Mouse (Mus musculus) heart, embryonic 15.5 days (tissue): ENCODE measurements around the gene Zbtb6. TPM values are rescaled to one million over a fixed set of nuclear protein-coding genes. Genes with fewer than 3 reads are reported as not detected.

Experiments
- ATAC-seq: fragments of 200-750 bp; cut with Nextera tagmentation; replicated peaks from 2 replicates; pipeline ENCODE4 v1.8.0; 2017; ENCODE audit warnings: low read depth, moderate TSS enrichment; ENCODE audit not compliant: insufficient number of reproducible peaks, insufficient read depth, low FRiP score
- H3K27ac ChIP-seq: fragments of 300-500 bp; sonication (generic); 2 replicates; pipeline ENCODE4 v1.5.1; 2015; ENCODE audit warnings: mild to moderate bottlenecking, inconsistent platforms
- H3K27me3 ChIP-seq: fragments of 300-500 bp; sonication (generic); 2 replicates; pipeline ENCODE4 v1.6.1; 2015; ENCODE audit warnings: inconsistent platforms
- H3K36me3 ChIP-seq: fragments of 300-500 bp; sonication (generic); 2 replicates; pipeline ENCODE4 v1.6.1; 2015; ENCODE audit warnings: mild to moderate bottlenecking, inconsistent platforms
- H3K4me1 ChIP-seq: fragments of 300-500 bp; sonication (generic); replicated peaks from 2 replicates; pipeline ENCODE4 v1.6.1; 2015; ENCODE audit warnings: inconsistent platforms
- H3K4me2 ChIP-seq: fragments of 300-500 bp; sonication (generic); 2 replicates; pipeline ENCODE4 v1.6.1; 2015; ENCODE audit warnings: inconsistent platforms, mild to moderate bottlenecking, moderate library complexity
- H3K4me3 ChIP-seq: fragments of 300-500 bp; sonication (generic); 2 replicates; pipeline ENCODE4 v1.5.1; 2015; ENCODE audit warnings: mild to moderate bottlenecking, inconsistent platforms
- H3K9ac ChIP-seq: fragments of 300-500 bp; sonication (generic); 2 replicates; pipeline ENCODE4 v1.6.1; 2015; ENCODE audit warnings: mild to moderate bottlenecking, inconsistent platforms
- H3K9me3 ChIP-seq: fragments of 300-500 bp; sonication (generic); replicated peaks from 2 replicates; pipeline ENCODE4 v1.6.1; 2016; ENCODE audit warnings: inconsistent platforms
- WGBS: fragments of 180-500 bp; shearing (Covaris S2); methylation state at CpG from one replicate; pipeline ENCODE4 v1.1.7; 2015; ENCODE audit warnings: mixed read lengths; 5-methylcytosine and 5-hydroxymethylcytosine counted together
- polyA plus RNA-seq: library from polyadenylated mRNA; unstranded; fragments of >200 nt; fragmentation: Nextera tagmentation; extraction: Ambion mirVana; gene quantifications from 2 replicates; pipeline ENCODE4 v1.2.1, GENCODE M21; 2015

Gene Zbtb6
- polyA plus RNA-seq, 1 experiment from 2014 or later = 3.3 TPM

GRCm38 (mm10) chr2:37431609-37432008 is 11.4 kb downstream of the Zbtb6 start:
- H3K9ac ChIP-seq = peak overlapping the region; percentile 10; the same call in 1 of the 2 replicates

GRCm38 (mm10) chr2:37430593-37431464 is 12.1 kb downstream of the Zbtb6 start:
- no peaks in the 10 kb centered on the region for H3K9me3 ChIP-seq
- no peaks in the 10 kb centered on the region for H3K27me3 ChIP-seq
- under 1% methylated on average over 38 of the region's 38 CpGs for WGBS
- ATAC-seq = peak; percentile 93
- H3K36me3 ChIP-seq = peaks cover 25% of the 10 kb centered on the region
- H3K4me1 ChIP-seq = peaks cover 11% of the 10 kb centered on the region
- peak overlapping the region; percentile 80 for H3K9ac ChIP-seq
- H3K4me2 ChIP-seq = peak overlapping the region; percentile 83
- peak overlapping the region; percentile 89 for H3K4me3 ChIP-seq
- peak overlapping the region; percentile 89 for H3K27ac ChIP-seq

More at GRCm38 (mm10) chr2:37431609-37432008, 11.4 kb downstream of the Zbtb6 start:
- Histone ChIP-seq H3K4me1 (peaks cover 11% of the 10 kb centered on the region), H3K9me3 (no peaks in the 10 kb centered on the region), H3K36me3 (peaks cover 32% of the 10 kb centered on the region), H3K4me3 (peak overlapping the region; percentile 89), H3K27me3 (no peaks in the 10 kb centered on the region), H3K27ac (peak overlapping the region; percentile 89), H3K4me2 (peak overlapping the region; percentile 83)
- WGBS = 29% methylated on average over 7 of the region's 7 CpGs
- no peak for ATAC-seq

GRCm38 (mm10) chr2:37423671-37424070 is 19.3 kb downstream of the Zbtb6 start:
- Histone ChIP-seq H3K36me3 (peaks cover 4% of the 10 kb centered on the region), H3K27ac (no peak overlapping the region), H3K9me3 (no peaks in the 10 kb centered on the region), H3K9ac (no peak overlapping the region), H3K4me2 (no peak overlapping the region), H3K27me3 (no peaks in the 10 kb centered on the region), H3K4me1 (peaks cover 9% of the 10 kb centered on the region; the same call in 1 of the 2 replicates), H3K4me3 (no peak overlapping the region)
- ATAC-seq = no peak
- 63% methylated on average over 3 of the region's 3 CpGs for WGBS

- H3K27me3 ChIP-seq = no peaks in the 10 kb centered on the region
- ATAC-seq = peak; percentile 97
- H3K9ac ChIP-seq = peak within 1 kb of the TSS; percentile 97
- WGBS = under 1% methylated on average over 75 of the region's 75 CpGs
- H3K9me3 ChIP-seq = no peaks in the 10 kb centered on the region
- peaks cover under 1% of the 10 kb centered on the region; the same call in 1 of the 2 replicates for H3K36me3 ChIP-seq
- H3K4me1 ChIP-seq = peaks cover 9% of the 10 kb centered on the region; the same call in 1 of the 2 replicates
- peak within 1 kb of the TSS; percentile 97 for H3K4me3 ChIP-seq
- peak within 1 kb of the TSS; percentile 79 for H3K4me2 ChIP-seq
- peak within 1 kb of the TSS; percentile 95 for H3K27ac ChIP-seq
Observed at GRCm38 (mm10) chr2:37422306-37423304, 20.4 kb downstream of the Zbtb6 start, which contains the start of gene Rc3h2. Rc3h2 (minus strand) TSS chr2:37422903.

GRCm38 (mm10) chr2:37421903-37422302 is 21.1 kb downstream of the Zbtb6 start:
- Histone ChIP-seq H3K4me3 (peak overlapping the region; percentile 97), H3K9me3 (no peaks in the 10 kb centered on the region), H3K4me1 (peaks cover 9% of the 10 kb centered on the region; the same call in 1 of the 2 replicates), H3K27me3 (no peaks in the 10 kb centered on the region), H3K36me3 (no peaks in the 10 kb centered on the region), H3K9ac (peak overlapping the region; percentile 97), H3K27ac (peak overlapping the region; percentile 95), H3K4me2 (peak overlapping the region; percentile 79)
- ATAC-seq = no peak
- 11% methylated on average over 3 of the region's 3 CpGs for WGBS

- Histone ChIP-seq H3K4me3 (no peak overlapping the region), H3K9me3 (no peaks in the 10 kb centered on the region), H3K36me3 (peaks cover 32% of the 10 kb centered on the region), H3K27me3 (no peaks in the 10 kb centered on the region), H3K9ac (no peak overlapping the region), H3K27ac (no peak overlapping the region), H3K4me1 (no peaks in the 10 kb centered on the region), H3K4me2 (no peak overlapping the region)
- WGBS = 48% methylated on average over 1 of the region's 1 CpGs
- ATAC-seq = no peak
Observed at GRCm38 (mm10) chr2:37395539-37395938, 47.4 kb downstream of the Zbtb6 start.

GRCm38 (mm10) chr2:37382921-37383320 is 60.0 kb downstream of the Zbtb6 start:
- no peak overlapping the region for H3K4me3 ChIP-seq
- no peak overlapping the region for H3K27ac ChIP-seq
- WGBS = 93% methylated on average over 9 of the region's 9 CpGs
- H3K36me3 ChIP-seq = peaks cover 34% of the 10 kb centered on the region
- H3K27me3 ChIP-seq = no peaks in the 10 kb centered on the region
- H3K9me3 ChIP-seq = no peaks in the 10 kb centered on the region
- no peaks in the 10 kb centered on the region for H3K4me1 ChIP-seq
- H3K9ac ChIP-seq = no peak overlapping the region
- H3K4me2 ChIP-seq = no peak overlapping the region
- ATAC-seq = no peak

GRCm38 (mm10) chr2:37380189-37380588 is 62.8 kb downstream of the Zbtb6 start:
- Histone ChIP-seq H3K4me2 (no peak overlapping the region), H3K27ac (no peak overlapping the region), H3K4me1 (no peaks in the 10 kb centered on the region), H3K9ac (no peak overlapping the region), H3K36me3 (peaks cover 45% of the 10 kb centered on the region), H3K27me3 (no peaks in the 10 kb centered on the region), H3K4me3 (no peak overlapping the region), H3K9me3 (no peaks in the 10 kb centered on the region)
- 58% methylated on average over 2 of the region's 2 CpGs for WGBS
- ATAC-seq = no peak

GRCm38 (mm10) chr2:37376018-37376417 is 67.0 kb downstream of the Zbtb6 start:
- peaks cover 42% of the 10 kb centered on the region for H3K36me3 ChIP-seq
- 88% methylated on average over 1 of the region's 1 CpGs for WGBS
- ATAC-seq = no peak

More at GRCm38 (mm10) chr2:37376018-37376417, 67.0 kb downstream of the Zbtb6 start:
- no peak overlapping the region for H3K27ac ChIP-seq
- no peaks in the 10 kb centered on the region for H3K9me3 ChIP-seq
- H3K27me3 ChIP-seq = no peaks in the 10 kb centered on the region
- no peak overlapping the region for H3K4me3 ChIP-seq
- no peak overlapping the region for H3K9ac ChIP-seq
- no peak overlapping the region for H3K4me2 ChIP-seq
- H3K4me1 ChIP-seq = no peaks in the 10 kb centered on the region
